Mouse (Mus musculus) induced T-regulatory cell, adult 2 months (primary cell): Measurements from ENCODE around the gene Mad1l1.

Source experiments
- DNase-seq: peaks from one replicate; pipeline ENCODE4 v3.0.0-alpha.2; 2012; ENCODE audit warnings: low read depth

Gene Mad1l1

GRCm38 (mm10) chr5:140215471-140216087 is 105.8 kb downstream of the Mad1l1 start:
- peak; percentile 52 for DNase-seq

- DNase-seq = no peak
These were observed 108.4 kb downstream of the Mad1l1 start for GRCm38 (mm10) chr5:140213001-140213400.

- DNase-seq = no peak
These were observed 110.8 kb downstream of the Mad1l1 start for GRCm38 (mm10) chr5:140210417-140211184.

- DNase-seq = peak; percentile 67
These were observed 112.5 kb downstream of the Mad1l1 start for GRCm38 (mm10) chr5:140208743-140209409.

GRCm38 (mm10) chr5:140206726-140207703 is 114.3 kb downstream of the Mad1l1 start:
- DNase-seq = peak; percentile 26

- DNase-seq = no peak
These were observed 115.4 kb downstream of the Mad1l1 start for GRCm38 (mm10) chr5:140205991-140206390.

- no peak for DNase-seq
These were observed 116.9 kb downstream of the Mad1l1 start for GRCm38 (mm10) chr5:140204465-140204864.

GRCm38 (mm10) chr5:140204037-140204436 is 117.3 kb downstream of the Mad1l1 start:
- DNase-seq = no peak

GRCm38 (mm10) chr5:140202451-140202850 is 118.9 kb downstream of the Mad1l1 start:
- no peak for DNase-seq

GRCm38 (mm10) chr5:140201566-140201965 is 119.8 kb downstream of the Mad1l1 start:
- no peak for DNase-seq

GRCm38 (mm10) chr5:140201109-140201508 is 120.2 kb downstream of the Mad1l1 start:
- no peak for DNase-seq

GRCm38 (mm10) chr5:140197705-140198104 is 123.6 kb downstream of the Mad1l1 start:
- peak; percentile 79 for DNase-seq

GRCm38 (mm10) chr5:140196446-140196845 is 124.9 kb downstream of the Mad1l1 start:
- no peak for DNase-seq

- DNase-seq = no peak
These were observed 127.2 kb downstream of the Mad1l1 start for GRCm38 (mm10) chr5:140194173-140194572.

- no peak for DNase-seq
These were observed 129.8 kb downstream of the Mad1l1 start for GRCm38 (mm10) chr5:140191539-140191938.

GRCm38 (mm10) chr5:140186351-140186750 is 135.0 kb downstream of the Mad1l1 start:
- DNase-seq = no peak

- DNase-seq = no peak
These were observed 135.6 kb downstream of the Mad1l1 start for GRCm38 (mm10) chr5:140185757-140186156.

GRCm38 (mm10) chr5:140183387-140183786 is 138.0 kb downstream of the Mad1l1 start:
- DNase-seq = no peak

GRCm38 (mm10) chr5:140182351-140182750 is 139.0 kb downstream of the Mad1l1 start:
- DNase-seq = no peak

GRCm38 (mm10) chr5:140180016-140180415 is 141.3 kb downstream of the Mad1l1 start:
- no peak for DNase-seq

GRCm38 (mm10) chr5:140178058-140178690 is 143.2 kb downstream of the Mad1l1 start:
- no peak for DNase-seq
